Mouse (Mus musculus) limb, embryonic 14.5 days (tissue): ENCODE data around the gene C1qbp. TPM values are rescaled to one million over a fixed set of nuclear protein-coding genes. Genes with fewer than 3 reads are reported as not detected.

ENCODE experiments used
- ATAC-seq: fragments of 200-750 bp; cut with Nextera tagmentation; 2 replicates; pipeline ENCODE4 v1.8.0; 2017; ENCODE audit warnings: low read depth, moderate number of reproducible peaks, moderate TSS enrichment; ENCODE audit not compliant: low FRiP score
- DNase-seq: peaks from one replicate; pipeline ENCODE4 v3.0.0-alpha.2; 2015; ENCODE audit warnings: low spot score
- H3K27ac ChIP-seq: fragments of 300-500 bp; sonication (generic); replicated peaks from 2 replicates; pipeline ENCODE4 v1.5.1; 2014; ENCODE audit warnings: low read depth, mild to moderate bottlenecking, low read length, moderate library complexity, mixed read lengths
- H3K27me3 ChIP-seq: fragments of 300-500 bp; sonication (generic); 2 replicates; pipeline ENCODE4 v1.6.1; 2014; ENCODE audit warnings: low read length, mixed read lengths; ENCODE audit not compliant: control insufficient read depth, insufficient read depth
- H3K36me3 ChIP-seq: fragments of 300-500 bp; sonication (generic); 2 replicates; pipeline ENCODE4 v1.6.1; 2014; ENCODE audit warnings: mild to moderate bottlenecking, low read length, moderate library complexity, mixed read lengths; ENCODE audit not compliant: control insufficient read depth, insufficient read depth
- H3K4me1 ChIP-seq: fragments of 300-500 bp; sonication (generic); 2 replicates; pipeline ENCODE4 v1.6.1; 2014; ENCODE audit warnings: antibody characterized with exemption, low read length, mixed read lengths; ENCODE audit not compliant: control insufficient read depth, insufficient read depth
- H3K4me2 ChIP-seq: fragments of 300-500 bp; sonication (generic); replicated peaks from 2 replicates; pipeline ENCODE4 v1.6.1; 2014; ENCODE audit warnings: low read depth, mild to moderate bottlenecking, low read length, moderate library complexity; ENCODE audit not compliant: severe bottlenecking
- H3K4me3 ChIP-seq: fragments of 300-500 bp; sonication (generic); replicated peaks from 2 replicates; pipeline ENCODE4 v1.5.1; 2014; ENCODE audit warnings: low read length
- H3K9ac ChIP-seq: fragments of 300-500 bp; sonication (generic); 2 replicates; pipeline ENCODE4 v1.6.1; 2014; ENCODE audit warnings: mild to moderate bottlenecking, low read depth, low read length, moderate library complexity; ENCODE audit not compliant: severe bottlenecking
- H3K9me3 ChIP-seq: fragments of 300-500 bp; sonication (generic); 2 replicates; pipeline ENCODE4 v1.6.1; 2016; ENCODE audit warnings: low read length; ENCODE audit not compliant: control insufficient read depth
- POLR2A ChIP-seq: fragments of 200-500 bp; IDR thresholded peaks from 2 replicates; pipeline ENCODE4 v1.8.0; 2012; ENCODE audit warnings: inconsistent platforms, mild to moderate bottlenecking, moderate library complexity, borderline replicate concordance; ENCODE audit not compliant: insufficient read depth, insufficient read length; ENCODE audit errors: extremely low read depth
- WGBS: fragments of 180-500 bp; shearing (Covaris S2); extraction: QIAGEN DNeasy Blood & Tissue Kit; methylation state at CpG from one replicate; pipeline ENCODE4 v1.1.7; 2014; 5-methylcytosine and 5-hydroxymethylcytosine counted together
- polyA plus RNA-seq, 2 experiments: library from polyadenylated mRNA; depleted of rRNA in 1 of 2; stranded (reverse) in 1 of 2; unstranded in 1 of 2; fragments of >200 nt; fragmentation: Nextera tagmentation in 1 of 2; extraction: Ambion mirVana in 1 of 2; gene quantifications; 2 replicates each; pipeline versions ENCODE4 v1.2.1 to v1.2.3; 2012 to 2014

Gene C1qbp
- polyA plus RNA-seq, 2 experiments = 173 to 221 TPM

DNA sequence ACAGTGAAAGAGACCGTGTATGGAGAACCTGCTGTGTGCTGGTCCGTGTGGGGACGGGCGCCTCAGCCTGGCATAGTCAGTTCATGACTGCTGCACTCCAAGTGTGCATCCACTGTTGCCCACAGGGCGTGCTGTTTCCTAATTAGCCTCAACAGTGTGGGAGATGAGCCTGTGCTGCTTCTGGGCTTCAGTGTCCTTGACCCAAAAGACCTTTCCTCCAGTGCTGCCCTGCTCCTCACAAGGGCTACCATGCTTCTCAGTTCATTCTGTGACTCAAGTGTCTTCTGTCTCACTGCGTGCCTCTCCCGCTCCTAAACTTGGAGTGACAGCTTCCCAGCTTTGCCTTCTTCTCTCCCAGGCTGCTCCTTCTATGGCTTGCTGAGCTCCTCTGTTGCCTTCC is 47.5 kb downstream of the C1qbp start:
- Histone ChIP-seq H3K4me1 (no peaks in the 10 kb centered on the region), H3K9ac (no peak overlapping the region), H3K9me3 (no peaks in the 10 kb centered on the region), H3K27me3 (no peaks in the 10 kb centered on the region), H3K27ac (no peak overlapping the region), H3K4me3 (no peak overlapping the region), H3K36me3 (peaks cover 56% of the 10 kb centered on the region), H3K4me2 (no peak overlapping the region)
- 94% methylated on average over 7 of the region's 7 CpGs for WGBS
- TF ChIP-seq POLR2A = no peak
- DNase-seq = no peak
- no peak for ATAC-seq

DNA sequence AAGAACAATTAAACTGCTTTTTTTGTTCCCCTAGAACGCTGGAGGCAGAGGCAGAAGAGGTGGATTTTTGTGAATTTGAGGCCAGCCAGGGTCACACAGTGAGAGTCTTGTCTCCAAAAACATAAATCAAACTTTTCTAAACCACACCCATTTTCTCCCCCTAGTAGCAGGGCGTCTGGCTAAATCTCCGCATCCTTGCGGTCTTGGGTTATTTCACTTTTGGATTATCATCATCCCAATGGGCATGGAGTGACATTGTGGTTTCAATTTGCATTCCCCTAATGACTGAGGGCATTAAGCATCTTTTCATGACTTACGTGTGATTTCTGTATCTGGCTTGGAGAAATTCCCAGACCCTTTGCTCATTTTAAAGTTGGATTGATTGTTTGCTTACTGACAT is 51.4 kb downstream of the C1qbp start:
- DNase-seq (no peak), ATAC-seq (no peak)
- TF ChIP-seq POLR2A = no peak
- no peak overlapping the region for H3K9ac ChIP-seq
- WGBS = 90% methylated on average over 5 of the region's 5 CpGs
- H3K4me2 ChIP-seq = no peak overlapping the region
- H3K36me3 ChIP-seq = peaks cover 46% of the 10 kb centered on the region
- H3K4me3 ChIP-seq = no peak overlapping the region
- H3K4me1 ChIP-seq = no peaks in the 10 kb centered on the region
- no peaks in the 10 kb centered on the region for H3K27me3 ChIP-seq
- H3K9me3 ChIP-seq = no peaks in the 10 kb centered on the region
- H3K27ac ChIP-seq = no peak overlapping the region

Other genes with a start within 250 kb of the C1qbp start
- 2.5 and 4.4 TPM in 2 replicates for gene Zfp3, start 218.8 kb downstream of the C1qbp start, polyA plus RNA-seq (2012; rRNA removed)
- 5.9 and 7.3 TPM in 2 replicates for gene Zfp3, start 218.8 kb downstream of the C1qbp start, polyA plus RNA-seq (2014; fragmentation: Nextera tagmentation; extraction: Ambion mirVana)
- 0.05 and 0.13 TPM in 2 replicates for gene Scimp, start 170.4 kb downstream of the C1qbp start, polyA plus RNA-seq (2012; rRNA removed)
- 0.40 and 0.62 TPM in 2 replicates for gene Scimp, start 170.4 kb downstream of the C1qbp start, polyA plus RNA-seq (2014; fragmentation: Nextera tagmentation; extraction: Ambion mirVana)
- gene Rabep1, start 138.2 kb downstream of the C1qbp start, polyA plus RNA-seq (2012; rRNA removed) = 8.3 and 11.0 TPM in 2 replicates
- gene Rabep1, start 138.2 kb downstream of the C1qbp start, polyA plus RNA-seq (2014; fragmentation: Nextera tagmentation; extraction: Ambion mirVana) = 29.5 and 33.3 TPM in 2 replicates
- gene Nup88, start 13.1 kb downstream of the C1qbp start, polyA plus RNA-seq (2012; rRNA removed) = 93.1 and 120 TPM in 2 replicates
- 115 and 125 TPM in 2 replicates for gene Nup88, start 13.1 kb downstream of the C1qbp start, polyA plus RNA-seq (2014; fragmentation: Nextera tagmentation; extraction: Ambion mirVana)
- gene Rpain, start 12.8 kb downstream of the C1qbp start, polyA plus RNA-seq (2012; rRNA removed) = 61.2 and 75.0 TPM in 2 replicates
- gene Rpain, start 12.8 kb downstream of the C1qbp start, polyA plus RNA-seq (2014; fragmentation: Nextera tagmentation; extraction: Ambion mirVana) = 70.0 and 78.4 TPM in 2 replicates
- 33.2 and 46.5 TPM in 2 replicates for gene Dhx33, start 21.4 kb upstream of the C1qbp start, polyA plus RNA-seq (2012; rRNA removed)
- 18.6 and 24.8 TPM in 2 replicates for gene Dhx33, start 21.4 kb upstream of the C1qbp start, polyA plus RNA-seq (2014; fragmentation: Nextera tagmentation; extraction: Ambion mirVana)
- 15.2 and 23.1 TPM in 2 replicates for gene Mis12, start 36.6 kb upstream of the C1qbp start, polyA plus RNA-seq (2012; rRNA removed)
- gene Mis12, start 36.6 kb upstream of the C1qbp start, polyA plus RNA-seq (2014; fragmentation: Nextera tagmentation; extraction: Ambion mirVana) = 30.4 and 32.5 TPM in 2 replicates
- 26.9 and 31.4 TPM in 2 replicates for gene Derl2, start 36.8 kb upstream of the C1qbp start, polyA plus RNA-seq (2012; rRNA removed)
- gene Derl2, start 36.8 kb upstream of the C1qbp start, polyA plus RNA-seq (2014; fragmentation: Nextera tagmentation; extraction: Ambion mirVana) = 39.4 and 41.1 TPM in 2 replicates
- gene 6330403K07Rik, start 50.5 kb upstream of the C1qbp start, polyA plus RNA-seq (2012; rRNA removed) = 165 and 186 TPM in 2 replicates
- gene 6330403K07Rik, start 50.5 kb upstream of the C1qbp start, polyA plus RNA-seq (2014; fragmentation: Nextera tagmentation; extraction: Ambion mirVana) = 84.5 and 97.9 TPM in 2 replicates
- gene Nlrp1a, start 161.7 kb upstream of the C1qbp start, polyA plus RNA-seq (2012; rRNA removed) = 0.04 and 0.05 TPM in 2 replicates
- 0.14 and 0.30 TPM in 2 replicates for gene Nlrp1a, start 161.7 kb upstream of the C1qbp start, polyA plus RNA-seq (2014; fragmentation: Nextera tagmentation; extraction: Ambion mirVana)
- 0.19 and 0.24 TPM in 2 replicates for gene Nlrp1b, start 247.7 kb upstream of the C1qbp start, polyA plus RNA-seq (2012; rRNA removed)
- gene Nlrp1b, start 247.7 kb upstream of the C1qbp start, polyA plus RNA-seq (2014; fragmentation: Nextera tagmentation; extraction: Ambion mirVana) = 0.06 TPM in 2 replicates